Mouse (Mus musculus) hindlimb bud, embryonic 11.5 days (tissue): ENCODE data around the gene Tmem53.
"Not testable (repeated sequence)": the region's sequence is repeated elsewhere in the genome, so short reads cannot be mapped to it uniquely, and the experiment has no call there.

Source experiments
- DNase-seq: peaks from one replicate; pipeline ENCODE4 v3.0.0-alpha.2; 2012; ENCODE audit warnings: low read depth, low spot score; ENCODE audit errors: extremely low spot score

The Tmem53 gene

DNA sequence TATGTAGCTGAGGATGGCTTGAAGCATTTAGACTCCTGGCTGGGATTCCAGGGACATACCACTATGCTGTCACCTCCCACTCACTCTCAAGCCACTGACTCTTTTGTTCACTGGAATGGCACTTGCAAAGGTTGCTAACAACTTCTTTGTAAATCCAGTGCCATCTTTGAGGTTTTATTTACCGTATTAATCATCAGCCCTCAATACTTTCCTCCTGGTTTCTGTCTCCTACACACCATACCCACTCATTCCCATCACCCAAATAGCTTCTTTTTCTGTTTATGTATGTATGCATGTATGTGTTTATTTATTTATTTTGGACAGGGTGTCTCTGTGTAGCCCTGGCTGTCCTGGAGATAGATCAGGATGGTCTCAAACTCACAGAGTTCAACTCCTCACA lies 769 bp upstream of the Tmem53 start:
- DNase-seq = no peak

DNA sequence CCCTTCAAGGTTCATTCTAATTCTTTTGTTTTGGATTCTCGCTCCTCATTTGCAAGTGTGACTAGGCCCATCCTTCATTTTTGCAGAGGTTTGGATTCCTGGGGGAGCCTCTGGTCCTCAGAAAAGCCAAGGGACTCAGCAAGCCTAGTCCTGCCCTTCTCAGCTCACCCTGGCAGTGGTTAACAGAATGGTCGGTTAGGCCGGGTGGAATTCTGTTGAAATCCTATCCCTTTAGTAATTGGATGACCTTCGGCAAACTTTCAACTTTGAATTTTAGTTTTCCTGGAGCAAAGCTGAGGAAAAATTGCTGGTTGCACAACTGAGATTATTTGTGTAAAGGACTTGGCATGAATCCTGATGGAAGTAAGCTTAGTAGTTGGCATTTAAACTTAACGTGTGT lies 600 bp downstream of the Tmem53 start:
- no peak for DNase-seq

DNA sequence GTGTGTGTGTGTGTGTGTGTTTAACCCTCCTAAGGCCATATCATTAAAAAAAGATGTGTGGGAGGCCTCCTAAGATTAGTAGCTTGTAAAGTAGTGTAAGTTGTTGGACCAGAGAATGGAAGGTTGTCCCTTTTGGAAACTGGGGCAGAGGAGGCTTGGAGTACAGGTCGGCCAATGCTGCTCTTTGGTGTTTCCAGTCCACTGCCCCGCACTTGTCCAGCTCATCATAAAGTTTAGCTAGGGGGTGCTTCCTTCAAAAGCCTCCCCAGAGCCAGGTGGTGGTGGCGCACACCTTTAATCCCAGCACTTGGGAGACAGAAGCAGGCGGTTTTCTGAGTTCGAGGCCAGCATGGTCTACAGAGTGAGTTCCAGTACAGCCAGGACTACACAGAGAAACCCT lies 1.0 kb downstream of the Tmem53 start:
- DNase-seq = no peak

DNA sequence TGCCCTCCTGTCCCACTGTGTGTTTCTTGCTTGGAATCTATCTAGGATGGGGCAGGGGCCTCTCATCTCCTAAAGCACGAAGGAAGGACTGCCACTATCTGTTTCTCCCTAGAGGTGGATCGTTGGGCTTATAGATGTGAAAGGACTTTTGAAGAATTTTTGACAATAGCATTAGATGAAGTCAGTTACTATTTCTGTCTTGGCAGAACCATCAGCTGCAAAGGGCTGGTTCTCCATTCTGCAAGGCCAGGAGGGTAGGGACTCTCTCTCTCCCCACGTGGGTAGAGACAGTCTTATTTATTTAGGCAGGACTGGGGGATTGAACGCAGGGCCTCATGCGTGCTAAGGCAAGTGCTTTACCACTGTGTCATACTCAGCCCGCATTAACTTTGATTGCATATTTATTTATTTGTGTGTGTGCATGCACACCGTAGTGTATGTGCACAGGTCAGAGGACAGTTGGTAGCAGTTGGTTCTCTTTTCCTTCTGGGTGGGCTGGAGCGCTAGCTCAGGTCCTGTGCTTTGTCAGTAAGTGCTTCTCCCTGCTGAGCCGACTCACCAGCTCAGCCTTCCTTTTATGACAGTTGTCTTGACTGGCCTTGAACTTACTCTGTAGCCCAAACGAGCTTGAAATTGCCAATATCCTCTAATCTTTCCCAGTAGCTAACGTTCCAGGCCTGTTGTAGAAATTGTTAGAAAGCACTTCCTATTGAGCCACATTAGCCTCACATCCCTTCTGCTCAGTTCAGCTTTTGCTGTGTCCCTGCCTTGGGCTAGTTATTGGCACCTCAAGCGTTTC lies 1.7 kb downstream of the Tmem53 start:
- no peak for DNase-seq

DNA sequence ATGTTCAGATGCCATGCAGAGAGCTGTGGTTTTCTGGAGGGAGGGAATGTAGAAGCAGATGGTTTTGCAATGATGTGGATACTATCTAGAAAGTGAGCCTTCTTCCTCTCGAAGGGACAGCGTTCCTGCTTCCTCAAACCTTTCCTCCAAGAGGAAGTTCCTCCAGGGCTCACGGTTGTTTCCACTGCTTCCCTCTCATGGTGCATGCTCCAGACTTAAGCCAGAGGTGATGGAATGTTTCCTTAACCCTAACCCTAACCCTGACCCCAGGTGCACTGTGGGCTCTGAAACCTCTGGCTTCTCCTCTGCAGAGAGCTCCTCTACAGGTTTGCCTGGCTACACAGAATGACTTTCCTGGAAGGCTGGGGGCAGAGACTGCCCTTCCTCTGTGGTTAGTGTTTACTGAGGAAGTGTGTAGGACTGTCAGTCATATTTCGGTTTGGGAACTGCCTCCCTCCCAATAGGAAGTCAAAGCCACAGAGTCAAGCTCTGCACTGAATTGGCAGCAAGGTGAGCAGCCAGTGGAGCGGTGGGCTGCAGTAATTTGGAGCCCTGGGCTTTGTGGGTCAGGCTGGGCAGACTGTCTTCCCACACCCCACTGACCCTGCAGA lies 2.4 kb downstream of the Tmem53 start:
- DNase-seq = no peak

DNA sequence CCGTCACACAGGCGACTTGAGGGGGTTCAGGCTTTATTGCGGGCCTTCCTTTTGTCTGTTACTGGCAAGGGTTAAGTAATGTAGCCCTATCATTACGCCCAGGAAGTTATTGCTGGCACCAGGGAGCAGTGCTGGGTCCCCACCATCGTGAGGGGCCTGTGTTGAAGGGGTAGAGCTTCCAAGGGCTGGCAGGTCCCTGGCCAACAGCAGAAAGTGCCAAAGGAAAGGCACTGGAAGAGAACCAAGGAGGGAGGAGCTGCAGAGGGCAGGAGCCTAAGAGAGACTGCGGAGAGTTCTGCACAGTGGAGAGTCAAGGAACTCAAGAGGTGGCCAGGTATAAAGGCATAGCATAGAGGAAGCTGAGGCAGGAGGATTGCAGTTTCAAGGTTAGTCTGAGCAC lies 2.9 kb downstream of the Tmem53 start:
- DNase-seq = no peak

DNA sequence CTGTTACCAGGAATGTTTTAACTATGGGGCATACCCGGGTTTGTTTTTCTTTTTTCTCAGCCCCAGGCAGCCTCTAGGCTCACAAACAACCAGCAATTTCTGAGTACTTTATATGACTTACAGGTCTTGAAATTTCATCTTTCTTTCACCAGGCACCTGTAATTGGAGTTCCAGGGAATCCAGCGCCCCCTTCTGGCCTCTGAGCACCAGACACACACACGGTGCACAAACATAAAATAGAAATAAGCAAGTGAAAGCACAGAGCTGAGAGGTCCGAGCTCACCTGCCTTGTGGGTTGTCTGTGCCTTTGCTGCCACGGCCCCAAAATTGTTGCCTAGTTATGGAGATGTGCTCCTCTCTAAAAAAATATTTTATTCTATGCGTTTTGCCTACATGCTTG lies 8.2 kb downstream of the Tmem53 start:
- not testable (repeated sequence) for DNase-seq

DNA sequence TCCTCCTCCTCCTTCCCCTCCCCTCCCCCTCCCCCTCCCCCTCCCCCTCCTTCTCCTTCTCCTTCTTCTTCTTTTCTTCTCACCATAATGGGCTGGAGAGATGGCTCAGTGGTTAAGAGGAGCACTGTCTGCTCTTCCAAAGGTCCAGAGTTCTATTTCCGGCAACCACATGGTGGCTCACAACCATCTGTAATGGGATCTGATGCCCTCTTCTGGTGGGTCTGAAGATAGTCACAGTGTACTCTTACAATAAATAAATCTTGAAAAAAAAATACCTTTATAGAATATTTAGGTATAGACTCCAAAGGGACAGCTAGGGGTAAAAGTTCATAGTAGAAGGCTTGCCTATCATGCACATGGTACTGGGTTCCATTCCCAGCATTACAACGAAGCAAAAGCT lies 9.5 kb downstream of the Tmem53 start:
- DNase-seq = no peak

DNA sequence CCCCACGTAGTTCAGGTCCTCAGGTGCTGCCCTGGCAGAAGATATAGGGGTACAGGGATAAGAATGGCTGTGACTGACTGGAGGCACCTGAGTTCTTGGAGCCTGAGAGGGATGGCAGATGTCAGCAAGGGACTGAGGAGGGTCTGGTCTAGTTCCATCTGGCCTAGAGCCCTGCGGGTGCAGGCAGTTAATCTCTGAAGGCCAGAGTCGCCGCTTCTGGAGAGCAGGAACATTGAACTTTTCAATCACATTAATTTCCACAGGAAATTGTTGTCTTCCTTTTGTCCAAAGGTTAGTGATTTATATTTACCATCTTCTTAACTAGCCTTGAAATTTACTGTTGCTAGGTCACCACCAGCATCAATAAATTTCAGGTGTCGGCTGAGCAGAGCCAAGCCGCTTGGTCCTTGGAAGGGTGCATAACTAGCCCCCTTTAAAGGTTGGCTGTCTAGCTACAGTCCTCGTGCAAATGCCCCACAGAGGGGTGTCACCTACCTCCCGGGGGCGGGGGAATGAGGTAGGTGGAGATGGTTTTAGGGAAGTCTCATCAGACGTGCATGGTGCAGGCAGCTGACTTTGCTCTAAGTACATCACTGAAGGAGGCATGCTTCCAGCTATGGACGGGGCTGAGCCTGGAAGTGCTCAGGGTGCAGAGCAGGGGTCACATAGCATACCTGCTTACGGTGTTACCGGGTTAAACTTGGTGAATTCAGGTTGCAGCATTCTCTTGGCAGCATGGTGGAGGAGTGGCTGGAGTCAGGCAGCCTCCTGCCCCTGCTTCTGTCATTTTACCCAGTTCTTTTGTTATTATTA lies 10.6 kb downstream of the Tmem53 start:
- no peak for DNase-seq

DNA sequence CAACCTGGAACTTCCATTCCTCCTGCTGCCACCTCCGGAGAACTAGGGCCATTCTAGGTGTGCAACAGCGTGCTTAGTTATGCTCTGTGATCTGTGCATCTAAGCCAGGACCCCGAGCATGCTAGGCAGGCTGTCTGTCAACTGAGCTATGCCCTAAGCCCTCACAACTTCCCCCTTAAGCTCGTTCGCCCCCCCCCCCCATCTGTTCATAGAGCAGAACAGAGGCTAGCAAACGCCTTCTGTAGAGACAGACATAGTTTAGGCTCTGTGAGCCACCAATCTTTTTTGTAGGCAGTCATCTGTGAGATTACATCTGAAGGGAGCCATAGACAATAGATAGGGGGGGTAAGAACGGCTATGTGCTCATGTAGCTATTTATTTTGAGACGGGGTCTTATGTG lies 11.2 kb downstream of the Tmem53 start:
- DNase-seq = no peak

DNA sequence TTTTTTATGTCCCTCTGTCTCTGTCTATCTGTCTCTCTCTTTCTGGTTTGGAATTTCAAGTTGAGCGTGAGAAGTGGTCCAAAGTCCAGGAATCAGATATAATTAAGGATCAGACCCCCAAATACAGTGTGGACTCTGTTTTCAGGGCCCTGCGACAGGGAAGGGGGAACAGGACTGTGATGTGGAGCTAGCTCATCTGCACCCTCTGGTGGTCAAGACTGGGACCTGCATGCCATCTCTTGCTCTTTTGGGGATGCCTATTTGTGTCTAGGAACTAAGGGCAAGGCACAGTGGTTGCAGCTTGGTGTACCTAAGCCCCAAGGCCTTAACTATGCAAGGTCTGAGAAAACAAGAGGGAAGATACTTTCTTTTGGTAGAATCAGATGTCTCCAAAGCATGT lies 15.5 kb downstream of the Tmem53 start:
- peak; percentile 86 for DNase-seq

DNA sequence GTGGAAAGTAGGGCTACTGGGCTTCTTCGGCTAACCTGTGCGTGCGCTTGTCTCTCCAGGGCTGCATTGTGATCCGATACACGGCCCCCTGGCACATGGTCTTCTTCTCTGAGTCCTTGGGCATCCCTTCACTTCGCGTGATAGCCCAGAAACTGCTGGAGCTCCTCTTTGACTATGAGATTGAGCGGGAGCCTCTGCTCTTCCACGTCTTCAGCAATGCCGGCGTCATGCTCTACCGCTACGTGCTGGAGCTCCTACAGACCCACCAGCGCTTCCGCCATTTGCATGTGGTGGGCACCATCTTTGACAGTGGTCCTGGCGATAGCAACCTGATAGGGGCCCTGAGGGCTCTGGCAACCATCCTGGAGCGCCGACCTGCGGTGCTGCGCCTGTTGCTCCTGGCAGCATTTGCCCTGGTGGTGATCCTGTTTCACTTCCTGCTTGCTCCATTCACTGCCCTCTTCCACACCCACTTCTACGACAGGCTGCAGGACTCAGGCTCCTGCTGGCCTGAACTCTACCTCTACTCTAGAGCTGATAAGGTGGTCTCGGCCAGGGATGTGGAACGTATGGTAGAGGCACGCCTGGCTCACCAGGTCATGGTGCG lies 16.2 kb downstream of the Tmem53 start:
- no peak for DNase-seq

DNA sequence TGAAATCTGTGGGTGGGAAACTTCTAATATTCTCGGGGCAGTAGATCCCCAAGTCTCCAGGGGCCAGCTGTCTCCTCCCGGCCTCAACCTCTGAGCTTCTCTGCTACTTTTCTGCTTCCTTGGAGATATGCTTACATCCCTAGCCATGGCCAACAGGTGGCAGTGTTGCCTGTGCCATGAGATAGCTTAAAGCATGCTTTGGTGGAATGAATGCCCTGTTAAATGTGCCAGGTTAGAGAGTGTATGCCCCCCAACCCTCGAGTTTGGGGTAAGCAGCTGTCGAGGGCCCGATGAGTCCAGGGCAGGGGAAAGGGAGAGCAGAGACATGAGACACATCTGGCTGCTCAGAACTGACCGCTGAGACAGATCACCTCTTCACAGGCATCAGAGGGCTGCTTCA lies 18.5 kb downstream of the Tmem53 start:
- DNase-seq = no peak

DNA sequence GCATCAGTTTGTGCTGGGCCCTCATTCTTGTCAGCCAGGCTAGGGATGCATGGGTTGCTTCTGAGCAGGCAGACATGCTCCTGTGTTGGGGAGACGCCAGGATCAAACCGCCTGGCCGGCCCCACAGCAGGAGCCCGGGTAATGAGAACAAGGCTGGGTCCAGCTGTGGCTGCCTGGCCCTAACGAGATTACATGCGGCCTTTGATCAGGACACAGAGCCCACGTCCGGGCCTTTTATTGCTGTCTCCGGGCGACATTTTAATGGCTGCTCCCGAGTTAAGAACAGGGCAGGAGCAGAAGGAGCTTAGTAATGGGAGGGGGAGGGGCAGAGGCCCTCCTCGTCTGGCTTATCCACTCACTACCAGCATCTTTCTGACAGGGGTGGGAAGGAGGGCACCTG lies 20.7 kb downstream of the Tmem53 start:
- no peak for DNase-seq

DNA sequence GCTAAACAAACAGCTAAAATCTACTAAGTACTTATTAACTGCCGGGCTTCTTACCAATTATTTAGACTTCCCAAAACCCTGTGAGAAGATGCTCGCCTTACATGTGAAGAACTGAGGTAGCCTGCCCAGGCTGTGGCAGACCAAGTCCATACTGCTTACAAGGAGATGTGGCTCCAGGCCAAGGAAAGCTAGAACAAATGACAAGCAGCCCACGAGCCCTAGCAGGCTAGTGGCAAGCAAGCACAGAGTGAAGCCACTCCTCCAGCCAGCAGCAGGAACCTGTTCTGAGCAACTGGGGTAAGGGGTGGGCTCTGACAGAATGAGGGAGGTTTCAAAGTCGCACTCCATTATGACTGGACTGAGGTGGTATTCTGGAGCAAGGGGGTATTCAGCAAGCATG lies 23.0 kb downstream of the Tmem53 start:
- no peak for DNase-seq

DNA sequence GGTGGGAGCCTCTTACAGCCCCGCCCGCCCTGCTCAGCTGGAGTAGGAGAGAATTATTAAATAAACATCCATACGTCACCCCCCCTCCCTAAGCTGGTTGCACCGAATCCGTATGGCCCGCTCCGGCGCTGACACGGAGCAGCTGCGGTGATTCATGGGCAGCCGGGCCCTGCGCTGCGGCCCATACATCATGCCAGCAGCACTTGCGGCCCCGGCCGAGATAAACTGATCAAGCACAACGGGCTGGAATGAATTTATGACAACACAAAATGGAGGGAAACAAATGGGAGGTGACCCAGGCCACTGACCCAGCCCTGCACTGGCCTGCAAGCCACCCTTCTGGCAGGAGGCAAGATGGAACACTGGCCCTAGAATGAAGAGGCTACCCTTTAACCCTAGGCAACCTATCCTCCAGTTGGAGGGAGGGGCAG lies 24.5 kb downstream of the Tmem53 start:
- DNase-seq = no peak

DNA sequence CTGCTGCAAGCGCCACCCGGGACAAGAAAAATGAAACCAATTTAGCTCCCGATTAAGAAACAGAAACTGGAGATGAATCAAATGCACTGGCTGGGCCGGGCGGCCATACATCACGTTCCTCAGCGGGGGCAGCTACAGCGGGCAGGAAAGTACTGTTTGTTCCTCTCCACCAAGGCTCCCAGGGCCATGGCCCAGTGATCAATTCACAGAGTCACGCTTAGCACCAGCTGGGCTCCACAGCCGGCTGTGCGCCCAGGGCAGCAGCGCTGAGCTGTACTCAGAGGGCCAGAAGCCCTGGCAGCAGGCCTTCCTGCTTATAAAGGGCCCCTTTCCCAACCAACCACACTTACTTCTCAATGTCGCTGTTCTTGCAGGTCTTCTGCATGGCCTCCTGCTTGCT lies 25.3 kb downstream of the Tmem53 start:
- DNase-seq = no peak

DNA sequence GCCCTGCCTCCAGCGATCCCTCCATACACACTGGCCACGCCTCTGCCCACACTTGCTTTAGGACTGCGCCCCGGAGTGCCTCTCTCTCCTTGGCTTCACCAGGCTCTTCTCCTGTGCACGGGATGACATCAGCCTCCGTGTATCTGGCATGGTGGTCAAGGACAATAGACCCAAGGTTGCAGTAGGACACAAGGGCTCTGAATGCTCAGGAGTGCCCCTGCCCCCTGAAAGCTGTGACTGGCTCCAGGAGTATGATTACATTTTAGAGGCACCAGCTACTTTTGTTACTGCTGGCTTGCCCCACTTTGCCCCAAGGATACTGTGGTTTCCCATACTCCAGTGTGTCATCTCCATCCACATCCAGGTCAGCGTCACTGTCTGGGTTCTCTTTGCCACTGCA lies 25.9 kb downstream of the Tmem53 start:
- no peak for DNase-seq

DNA sequence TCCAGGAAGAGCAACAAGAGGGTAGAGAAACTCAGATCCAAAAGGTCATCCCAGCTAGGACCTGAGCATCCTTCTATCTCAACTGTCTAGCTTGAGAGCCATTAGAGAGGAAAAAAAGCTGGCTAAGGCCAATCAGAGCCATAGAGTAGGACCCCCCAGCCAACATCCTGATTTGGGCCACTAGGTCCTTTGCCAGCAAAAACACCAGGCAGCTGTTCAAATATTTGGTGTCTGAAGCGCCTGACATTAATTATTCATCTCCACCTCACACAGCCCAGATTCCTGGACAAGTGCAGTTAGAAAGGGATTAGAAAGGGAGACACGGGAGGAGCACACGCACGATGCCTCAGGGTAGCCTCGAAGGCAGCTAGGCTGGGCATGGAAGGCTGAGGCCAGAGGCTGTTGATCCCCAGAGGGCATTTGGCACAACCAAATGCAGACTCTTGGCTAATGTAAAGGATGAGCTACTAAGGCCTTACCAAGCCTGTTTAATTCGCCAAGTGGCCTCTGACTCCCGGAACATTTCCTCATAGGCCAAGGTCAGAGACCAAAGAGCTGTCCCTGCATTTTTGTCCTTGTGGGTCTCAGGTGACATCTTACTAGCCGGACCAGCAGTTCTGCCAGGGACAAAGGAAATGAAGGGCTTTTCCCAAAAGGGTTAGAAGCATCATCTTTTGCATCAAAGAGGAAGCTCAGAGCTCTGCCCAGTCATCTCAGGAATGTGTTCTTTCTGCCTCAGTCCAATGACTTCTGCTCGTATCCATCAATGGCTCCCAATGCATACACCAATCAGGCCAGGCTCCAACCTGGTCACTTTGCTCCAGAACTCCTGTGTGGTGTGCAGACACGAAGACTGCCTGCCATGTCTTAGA lies 26.9 kb downstream of the Tmem53 start:
- no peak for DNase-seq

DNA sequence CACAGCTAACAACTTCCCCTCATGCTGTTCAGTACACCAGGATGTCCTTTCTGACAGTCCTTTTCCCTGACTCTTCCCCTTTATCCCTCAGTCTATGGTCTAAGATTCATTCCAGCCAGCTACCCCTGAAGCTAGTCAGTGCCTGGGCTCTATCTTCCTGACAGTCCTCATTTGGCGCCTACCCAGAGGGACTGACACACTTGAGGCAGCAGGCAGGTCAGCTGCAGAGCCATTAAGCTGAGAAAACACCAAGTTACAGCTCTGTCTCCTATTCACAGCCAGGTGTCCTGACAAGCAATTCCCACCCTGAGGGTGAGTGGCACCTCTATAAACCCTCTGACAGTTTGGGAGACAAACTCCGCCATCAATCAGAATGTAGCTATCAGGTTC lies 27.5 kb downstream of the Tmem53 start:
- no peak for DNase-seq
